Mouse (Mus musculus) lung, adult 18-20 months (tissue): ENCODE measurements around the gene Gm45021.
"Not testable (repeated sequence)": the region's sequence is repeated elsewhere in the genome, so short reads cannot be mapped to it uniquely, and the experiment has no call there.

Source experiments
- DNase-seq, 2 experiments: peaks; one replicate each; pipeline ENCODE4 v3.0.0; 2022; ENCODE audit warnings: mixed read lengths in 2 of 2

Gene Gm45021

DNA sequence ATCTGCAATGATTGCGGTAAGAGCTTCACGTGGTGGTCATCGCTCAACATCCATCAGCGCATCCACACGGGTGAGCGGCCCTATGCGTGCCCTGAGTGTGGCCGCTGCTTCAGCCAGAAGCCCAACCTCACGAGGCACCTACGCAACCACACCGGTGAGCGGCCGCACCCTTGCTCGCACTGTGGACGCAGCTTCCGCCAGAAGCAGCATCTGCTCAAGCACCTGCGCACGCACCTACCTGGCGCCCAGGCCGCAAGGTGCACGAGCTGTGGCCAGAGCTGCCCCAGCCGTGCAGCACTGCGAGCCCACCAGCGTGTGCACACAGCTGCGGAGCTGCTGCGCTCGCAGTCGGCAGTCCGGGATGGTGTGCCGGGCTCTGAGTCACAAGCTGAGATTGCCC is 30.6 kb downstream of the Gm45021 start:
- no peak for DNase-seq

DNA sequence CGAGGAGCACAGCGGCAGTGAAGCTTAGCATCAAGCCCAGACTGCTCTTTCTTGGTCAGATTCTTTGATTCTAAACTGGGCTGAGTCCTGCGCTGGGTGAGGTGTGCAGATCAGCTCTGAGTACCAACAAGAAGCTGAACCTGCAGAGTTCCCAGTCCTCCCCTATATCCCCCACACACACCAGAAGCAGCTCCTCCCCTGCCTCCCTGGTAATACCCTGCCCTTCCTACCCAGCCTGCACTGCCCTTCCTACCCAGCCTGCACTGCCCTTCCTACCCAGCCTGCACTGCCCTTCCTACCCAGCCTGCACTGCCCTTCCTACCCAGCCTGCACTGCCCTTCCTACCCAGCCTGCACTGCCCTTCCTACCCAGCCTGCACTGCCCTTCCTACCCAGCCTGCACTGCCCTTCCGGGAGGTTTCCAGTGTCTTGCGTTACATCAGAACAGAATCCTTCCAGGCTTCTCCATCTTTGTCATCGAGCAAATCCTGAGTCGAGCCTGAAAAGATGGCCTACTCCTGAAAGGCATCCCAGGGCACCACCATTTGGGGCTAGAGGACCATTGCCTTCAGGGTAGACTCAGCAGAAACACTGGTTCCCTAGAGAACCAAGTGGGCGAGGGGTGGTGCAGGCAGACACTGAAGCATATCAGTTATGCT is 32.9 kb downstream of the Gm45021 start:
- not testable (repeated sequence) for DNase-seq

GRCm38 (mm10) chr6:48623460-48623859 is 34.0 kb downstream of the Gm45021 start:
- DNase-seq: no peak

DNA sequence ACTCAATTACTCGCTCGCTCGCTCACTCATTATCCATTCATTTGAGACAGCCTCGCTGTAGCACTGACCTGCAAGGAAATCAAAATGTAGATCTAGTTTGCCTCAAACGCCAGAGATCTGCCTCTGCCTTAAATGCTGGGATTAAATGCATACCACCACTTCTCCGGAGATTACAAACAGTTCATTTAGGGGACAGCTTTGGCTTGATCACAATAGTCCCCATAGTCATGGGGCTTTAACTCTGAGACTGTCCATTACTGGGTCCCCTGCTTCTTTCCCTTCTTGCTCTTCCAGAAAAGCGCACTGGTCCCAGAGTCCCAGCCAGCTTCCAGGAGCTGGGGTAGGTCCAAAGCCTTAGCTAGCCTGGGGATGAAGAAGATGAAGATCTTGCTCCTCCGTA is 37.1 kb downstream of the Gm45021 start, which contains the start of gene AI854703:
AI854703 (plus strand) TSS at position 301 of the 400 bp plus-strand sequence.
- no peak for DNase-seq

DNA sequence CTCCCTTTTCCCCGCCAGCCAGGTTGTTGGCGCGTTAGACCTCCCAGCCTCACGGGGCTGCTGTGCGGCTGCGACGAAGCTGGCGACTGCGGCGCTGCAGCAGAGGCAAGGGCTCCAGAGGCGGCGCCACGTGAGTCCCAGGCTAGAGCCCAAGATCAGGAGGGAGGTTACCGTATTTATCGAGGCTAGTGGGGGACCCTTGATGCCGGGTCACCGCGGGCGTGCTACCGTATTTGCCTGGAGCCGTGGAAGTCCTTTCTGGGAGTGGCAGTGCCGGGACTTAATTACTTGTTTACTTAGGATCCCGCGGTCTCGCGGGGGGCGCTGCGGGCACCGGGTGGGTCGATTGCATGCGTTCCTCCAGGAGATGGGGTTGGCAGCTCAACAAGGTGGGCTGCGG is 37.6 kb downstream of the Gm45021 start:
- DNase-seq: peak; percentile 20 to 23

- DNase-seq: no peak
These were observed 38.1 kb downstream of the Gm45021 start for GRCm38 (mm10) chr6:48627511-48627924.

DNA sequence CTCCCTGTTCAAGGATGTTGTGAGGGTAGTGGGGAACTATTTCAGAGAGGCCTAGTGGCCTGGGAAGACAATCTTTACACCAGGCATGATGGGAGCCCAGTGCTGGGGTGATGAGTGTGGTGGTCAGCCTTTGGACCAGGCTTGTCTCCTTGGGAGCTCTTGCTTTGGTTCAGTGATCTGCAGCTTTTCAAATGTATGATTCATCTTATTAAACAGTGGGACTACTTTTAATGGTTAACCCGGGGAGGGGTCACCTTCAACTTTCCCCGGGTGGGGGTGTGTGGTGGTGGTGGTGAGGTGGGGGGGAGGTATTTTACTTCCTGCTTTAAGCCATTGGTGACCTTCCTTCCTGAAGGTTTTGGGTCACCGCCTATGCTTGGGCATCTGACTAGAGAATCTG is 39.0 kb downstream of the Gm45021 start:
- DNase-seq: no peak

DNA sequence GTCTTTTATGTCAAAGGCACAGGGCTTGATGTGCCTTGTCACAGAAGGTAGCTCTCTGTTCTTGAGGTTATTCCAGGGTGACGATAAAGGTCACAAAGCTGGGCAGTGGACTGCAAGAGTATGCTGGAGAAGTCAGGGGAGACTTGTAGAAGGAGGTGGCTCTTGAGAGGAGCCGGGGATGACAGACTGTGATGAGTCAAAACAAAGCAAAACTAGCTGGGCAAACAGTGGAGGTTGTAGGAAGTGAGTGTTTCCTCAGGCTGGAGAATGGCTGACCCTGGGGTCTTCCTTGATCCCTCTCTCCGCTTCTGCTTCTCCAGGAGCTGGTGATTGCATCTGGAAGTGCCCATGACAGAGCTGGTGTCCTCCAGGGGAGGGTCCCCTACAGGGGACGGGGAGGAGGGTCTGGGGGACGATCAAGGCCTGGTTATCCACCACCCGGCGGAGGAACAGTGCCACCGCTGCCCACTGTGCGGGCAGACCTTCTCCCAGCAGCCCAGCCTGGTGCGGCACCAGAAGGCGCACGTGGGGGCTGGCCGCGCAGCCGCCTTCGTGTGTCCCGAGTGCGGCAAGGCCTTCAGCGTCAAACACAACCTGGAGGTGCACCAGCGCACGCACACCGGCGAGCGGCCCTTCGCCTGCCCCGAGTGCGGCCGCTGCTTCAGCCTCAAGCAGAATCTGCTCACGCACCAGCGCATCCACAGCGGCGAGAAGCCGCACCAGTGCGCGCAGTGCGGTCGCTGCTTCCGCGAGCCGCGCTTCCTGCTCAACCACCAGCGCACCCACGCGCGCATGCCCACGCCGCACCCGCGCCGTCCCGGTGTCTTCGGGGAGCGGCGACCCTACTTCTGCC is 39.6 kb downstream of the Gm45021 start:
- no peak for DNase-seq

DNA sequence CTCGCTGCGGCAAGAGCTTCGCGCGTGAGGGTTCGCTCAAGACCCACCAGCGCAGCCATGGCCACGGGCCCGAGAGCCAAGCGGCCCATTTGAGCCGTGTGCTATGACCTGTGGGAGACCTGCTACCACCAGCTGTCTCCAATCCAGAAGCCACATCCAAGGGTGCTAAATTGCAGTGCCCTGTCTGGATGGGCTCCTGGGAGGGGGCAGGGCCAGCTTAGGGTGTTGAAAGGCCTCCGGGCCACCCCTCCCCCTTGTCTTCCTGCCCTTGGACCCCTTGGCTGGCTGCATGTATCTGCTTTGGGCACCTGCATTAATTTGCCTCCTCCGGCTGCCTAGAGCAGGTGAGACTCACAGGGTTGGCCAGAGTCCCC is 40.2 kb downstream of the Gm45021 start:
- DNase-seq: no peak

DNA sequence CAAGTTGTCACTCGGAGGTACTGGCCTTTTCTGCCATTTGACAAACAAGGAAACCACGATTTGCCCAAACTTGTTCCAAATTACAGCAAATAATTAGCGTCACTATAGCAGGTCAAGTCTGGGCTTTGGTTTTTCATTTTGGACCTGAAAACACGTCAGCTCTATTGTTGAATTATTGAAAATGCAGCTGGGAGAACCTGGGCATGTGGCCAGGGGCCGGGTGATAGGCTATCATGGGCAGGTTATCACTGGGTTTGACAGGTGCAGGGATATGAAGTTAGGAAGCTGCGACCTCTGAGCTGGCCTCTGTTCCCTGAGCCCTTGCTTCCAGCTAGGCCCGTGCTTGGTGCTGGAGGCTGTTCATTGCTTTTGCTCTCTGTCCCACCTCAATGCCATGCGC is 41.4 kb downstream of the Gm45021 start:
- DNase-seq: no peak

DNA sequence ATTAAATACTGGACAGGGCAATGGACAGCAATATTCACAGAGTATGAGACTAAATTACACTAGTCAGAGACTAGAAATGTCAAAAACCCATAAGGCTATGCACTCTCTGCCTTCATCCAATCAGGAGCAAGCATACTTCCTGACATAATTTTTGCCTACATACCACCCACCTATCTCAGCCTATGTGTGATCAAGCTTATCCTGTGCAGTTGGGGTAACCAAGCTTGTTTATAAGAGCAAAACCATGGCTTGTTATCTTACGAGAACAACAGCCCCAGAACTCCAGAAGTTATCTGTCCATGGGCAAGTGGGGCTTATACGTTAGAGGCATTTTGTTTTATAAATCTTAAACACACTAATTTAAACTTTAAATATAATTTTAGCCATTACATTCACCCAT is 45.7 kb downstream of the Gm45021 start:
- no peak for DNase-seq

GRCm38 (mm10) chr6:48636515-48636914 is 47.1 kb downstream of the Gm45021 start:
- no peak for DNase-seq

GRCm38 (mm10) chr6:48637811-48638500 is 48.5 kb downstream of the Gm45021 start:
- no peak for DNase-seq

- DNase-seq: no peak
These were observed 49.1 kb downstream of the Gm45021 start for GRCm38 (mm10) chr6:48638553-48638952.

DNA sequence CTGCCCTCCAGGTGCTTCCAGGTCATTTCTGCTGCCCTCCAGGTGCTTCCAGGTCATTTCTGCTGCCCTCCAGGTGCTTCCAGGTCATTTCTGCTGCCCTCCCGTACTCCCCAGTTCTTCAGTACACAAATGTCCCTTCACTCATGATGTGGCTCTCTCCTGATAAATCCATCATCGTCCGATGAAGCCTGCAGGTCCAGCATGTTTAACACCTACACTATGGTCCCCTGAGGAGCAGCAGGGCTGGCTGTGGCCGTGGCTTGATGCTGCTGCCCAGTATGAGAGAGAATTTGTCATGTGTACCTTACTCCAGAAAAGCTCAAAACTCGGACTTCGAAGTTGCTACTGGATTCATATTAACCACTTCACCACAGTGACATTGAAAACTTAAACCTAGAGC is 52.0 kb downstream of the Gm45021 start:
- no peak for DNase-seq

DNA sequence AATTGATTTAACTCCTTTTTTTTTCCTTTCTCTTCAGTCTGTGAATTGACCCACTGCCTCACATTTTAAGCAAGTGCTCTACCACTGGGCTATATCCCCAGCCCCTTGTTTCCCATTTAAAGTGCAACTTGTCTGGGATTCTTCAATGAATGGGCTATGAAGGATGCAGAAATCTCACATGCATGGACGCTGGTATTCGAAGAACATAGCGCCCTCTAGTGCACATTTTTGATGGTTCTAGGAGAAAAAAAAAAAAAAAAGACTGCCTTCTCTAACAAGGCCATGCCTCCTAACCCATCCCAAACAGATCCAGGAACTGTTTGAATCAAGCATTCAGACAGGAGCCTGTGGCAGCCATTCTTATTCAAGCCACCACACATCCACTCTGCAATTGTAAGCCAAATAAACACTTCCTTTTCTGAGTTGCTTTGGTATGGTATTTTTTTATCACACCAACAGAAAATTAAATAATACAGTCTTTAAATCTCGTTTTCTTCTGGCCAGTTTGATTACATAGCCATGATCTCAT is 53.4 kb downstream of the Gm45021 start:
- DNase-seq: peak in 1 of 2 experiments; percentile 29

GRCm38 (mm10) chr6:48645660-48646308 is 56.4 kb downstream of the Gm45021 start:
- peak; percentile 68 to 75 for DNase-seq

- DNase-seq: no peak
These were observed 56.9 kb downstream of the Gm45021 start for GRCm38 (mm10) chr6:48646309-48646690.

GRCm38 (mm10) chr6:48646995-48647394 is 57.6 kb downstream of the Gm45021 start, which contains the start of gene Gimap8:
Gene Gimap8, plus strand, starts transcription at chr6:48647234.
- peak; percentile 77 to 79 for DNase-seq

GRCm38 (mm10) chr6:48647611-48648010 is 58.2 kb downstream of the Gm45021 start:
- no peak for DNase-seq

GRCm38 (mm10) chr6:48648779-48649178 is 59.4 kb downstream of the Gm45021 start:
- DNase-seq: no peak

DNA sequence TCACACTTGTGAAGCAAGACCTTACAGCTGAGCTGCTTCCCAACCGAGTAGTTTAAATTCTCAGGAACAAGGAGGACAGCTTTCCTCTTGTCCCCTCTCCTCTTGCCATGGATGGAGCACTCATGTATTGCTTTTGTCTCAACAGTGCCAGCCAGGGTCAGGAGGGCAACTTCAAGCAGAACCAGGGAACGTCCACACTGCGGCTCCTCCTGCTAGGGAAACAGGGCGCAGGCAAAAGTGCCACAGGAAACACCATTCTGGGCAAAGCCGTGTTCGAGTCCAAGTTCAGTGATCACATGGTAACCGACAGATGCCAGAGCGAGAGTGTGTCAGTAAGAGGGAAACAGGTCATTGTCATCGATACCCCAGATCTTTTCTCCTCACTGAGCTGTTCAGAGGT is 60.6 kb downstream of the Gm45021 start:
- no peak for DNase-seq

GRCm38 (mm10) chr6:48658721-48659120 is 69.3 kb downstream of the Gm45021 start:
- DNase-seq: no peak
